Mouse (Mus musculus) liver, postnatal 0 days (tissue): ENCODE measurements around the gene Lep. TPM values are rescaled to one million over a fixed set of nuclear protein-coding genes. Genes with fewer than 3 reads are reported as not detected.

Source experiments
- ATAC-seq: fragments of 200-750 bp; cut with Nextera tagmentation; 2 replicates; pipeline ENCODE4 v1.8.0; 2017; ENCODE audit warnings: mild to moderate bottlenecking, moderate library complexity
- DNase-seq: peaks from one replicate; pipeline ENCODE4 v3.0.0-alpha.2; 2016
- H3K27ac ChIP-seq: fragments of 300-500 bp; sonication (generic); 2 replicates; pipeline ENCODE4 v1.5.1; 2014; ENCODE audit warnings: antibody characterized with exemption, moderate library complexity, mild to moderate bottlenecking, low read depth
- H3K27me3 ChIP-seq: fragments of 300-500 bp; sonication (generic); 2 replicates; pipeline ENCODE4 v1.6.1; 2014; ENCODE audit warnings: low read length, control low read depth, mixed read lengths; ENCODE audit not compliant: insufficient read depth
- H3K36me3 ChIP-seq: fragments of 300-500 bp; sonication (generic); replicated peaks from 2 replicates; pipeline ENCODE4 v1.6.1; 2014; ENCODE audit warnings: mild to moderate bottlenecking, control low read depth, low read length, moderate library complexity, mixed read lengths; ENCODE audit not compliant: insufficient read depth
- H3K4me1 ChIP-seq: fragments of 300-500 bp; sonication (generic); 2 replicates; pipeline ENCODE4 v1.6.1; 2014; ENCODE audit warnings: antibody characterized with exemption, mild to moderate bottlenecking, control low read depth; ENCODE audit not compliant: insufficient read depth
- H3K4me2 ChIP-seq: fragments of 300-500 bp; sonication (generic); 2 replicates; pipeline ENCODE4 v1.6.1; 2014; ENCODE audit warnings: low read depth, mild to moderate bottlenecking, low read length, moderate library complexity, mixed read lengths
- H3K4me3 ChIP-seq: fragments of 300-500 bp; sonication (generic); 2 replicates; pipeline ENCODE4 v1.5.1; 2014; ENCODE audit warnings: low read depth, low read length
- H3K9ac ChIP-seq: fragments of 300-500 bp; sonication (generic); replicated peaks from 2 replicates; pipeline ENCODE4 v1.6.1; 2014; ENCODE audit warnings: mild to moderate bottlenecking, moderate library complexity
- H3K9me3 ChIP-seq: fragments of 300-500 bp; sonication (generic); 2 replicates; pipeline ENCODE4 v1.6.1; 2016; ENCODE audit warnings: mild to moderate bottlenecking, control low read depth, low read length, mixed read lengths
- CTCF ChIP-seq: sonication (generic); IDR thresholded peaks from 2 replicates; pipeline ENCODE4 v1.5.1; 2016; ENCODE audit warnings: antibody characterized with exemption, low read depth
- EP300 ChIP-seq: IDR thresholded peaks from 2 replicates; pipeline ENCODE4 v1.6.1; 2016; ENCODE audit warnings: antibody characterized with exemption, low read depth, mild to moderate bottlenecking
- WGBS: fragments of 180-500 bp; shearing (Covaris S2); extraction: QIAGEN DNeasy Blood & Tissue Kit; methylation state at CpG from one replicate; pipeline ENCODE4 v1.1.7; 2014; ENCODE audit not compliant: insufficient replicate concordance; 5-methylcytosine and 5-hydroxymethylcytosine counted together
- polyA plus RNA-seq: library from polyadenylated mRNA; unstranded; fragments of >200 nt; fragmentation: Nextera tagmentation; extraction: Ambion mirVana; gene quantifications from 2 replicates; pipeline ENCODE4 v1.2.1, GENCODE M21; 2015

Gene Lep
- polyA plus RNA-seq, 1 experiment from 2014 or later = not detected

GRCm38 (mm10) chr6:29082776-29083354 is 22.8 kb downstream of the Lep start:
- Histone ChIP-seq H3K4me3 (no peak overlapping the region), H3K9ac (no peak overlapping the region), H3K4me2 (no peak overlapping the region), H3K4me1 (no peaks in the 10 kb centered on the region), H3K9me3 (no peaks in the 10 kb centered on the region), H3K27me3 (no peaks in the 10 kb centered on the region), H3K27ac (no peak overlapping the region), H3K36me3 (no peaks in the 10 kb centered on the region)
- ATAC-seq (no peak), DNase-seq (no peak)
- WGBS = 45% methylated on average over 9 of the region's 9 CpGs
- TF ChIP-seq CTCF (no peak), EP300 (no peak)

GRCm38 (mm10) chr6:29084401-29084800 is 24.4 kb downstream of the Lep start:
- Histone ChIP-seq H3K4me3 (no peak overlapping the region), H3K27me3 (no peaks in the 10 kb centered on the region), H3K9me3 (no peaks in the 10 kb centered on the region), H3K36me3 (no peaks in the 10 kb centered on the region), H3K27ac (no peak overlapping the region), H3K9ac (no peak overlapping the region), H3K4me1 (no peaks in the 10 kb centered on the region), H3K4me2 (no peak overlapping the region)
- TF ChIP-seq CTCF (no peak), EP300 (no peak)
- ATAC-seq (no peak), DNase-seq (no peak)
- 61% methylated on average over 7 of the region's 7 CpGs for WGBS

- TF ChIP-seq EP300 (no peak), CTCF (no peak)
- DNase-seq (no peak), ATAC-seq (no peak)
- Histone ChIP-seq H3K27me3 (no peaks in the 10 kb centered on the region), H3K4me1 (no peaks in the 10 kb centered on the region), H3K9me3 (no peaks in the 10 kb centered on the region), H3K9ac (no peak overlapping the region), H3K4me2 (no peak overlapping the region), H3K27ac (no peak overlapping the region), H3K4me3 (no peak overlapping the region), H3K36me3 (no peaks in the 10 kb centered on the region)
- WGBS = 58% methylated on average over 7 of the region's 7 CpGs
These were observed 28.1 kb downstream of the Lep start for GRCm38 (mm10) chr6:29087921-29088709.

GRCm38 (mm10) chr6:29092234-29092633 is 32.2 kb downstream of the Lep start:
- no peak for TF ChIP-seq CTCF
- TF ChIP-seq EP300 = no peak
- ATAC-seq = no peak
- no peaks in the 10 kb centered on the region for H3K27me3 ChIP-seq
- no peak overlapping the region for H3K4me3 ChIP-seq
- no peaks in the 10 kb centered on the region for H3K36me3 ChIP-seq
- no peak overlapping the region for H3K4me2 ChIP-seq
- no peak for DNase-seq
- H3K4me1 ChIP-seq = no peaks in the 10 kb centered on the region
- no peak overlapping the region for H3K9ac ChIP-seq
- WGBS = 79% methylated on average over 7 of the region's 7 CpGs
- no peak overlapping the region for H3K27ac ChIP-seq
- 0 out of 2 replicates have a peak, but pooled peaks cover 2% of the 10 kb centered on the region for H3K9me3 ChIP-seq

- 56% methylated on average over 11 of the region's 11 CpGs for WGBS
- no peaks in the 10 kb centered on the region for H3K4me1 ChIP-seq
- ATAC-seq = no peak
These were observed 32.9 kb downstream of the Lep start for GRCm38 (mm10) chr6:29092904-29093303.

GRCm38 (mm10) chr6:29099536-29100170 is 39.6 kb downstream of the Lep start:
- peak; percentile 93 for ATAC-seq
- WGBS = 56% methylated on average over 14 of the region's 14 CpGs
- H3K9ac ChIP-seq = no peak overlapping the region
- TF ChIP-seq EP300 = peak; percentile 53
- TF ChIP-seq CTCF = no peak
- no peak overlapping the region for H3K4me3 ChIP-seq
- H3K4me2 ChIP-seq = no peak overlapping the region; the same call in 1 of the 2 replicates
- H3K4me1 ChIP-seq = no peaks in the 10 kb centered on the region
- H3K36me3 ChIP-seq = no peaks in the 10 kb centered on the region
- H3K27me3 ChIP-seq = no peaks in the 10 kb centered on the region
- H3K9me3 ChIP-seq = 0 out of 2 replicates have a peak, but pooled peaks cover 2% of the 10 kb centered on the region
- H3K27ac ChIP-seq = peak overlapping the region; percentile 84
- DNase-seq = peak; percentile 30

More at GRCm38 (mm10) chr6:29092904-29093303, 32.9 kb downstream of the Lep start:
- Histone ChIP-seq H3K27ac (no peak overlapping the region), H3K9ac (no peak overlapping the region), H3K36me3 (no peaks in the 10 kb centered on the region), H3K4me3 (no peak overlapping the region), H3K9me3 (0 out of 2 replicates have a peak, but pooled peaks cover 2% of the 10 kb centered on the region), H3K27me3 (no peaks in the 10 kb centered on the region), H3K4me2 (no peak overlapping the region)
- no peak for DNase-seq
- peak; percentile 27 for TF ChIP-seq CTCF
- no peak for TF ChIP-seq EP300
